Mouse (Mus musculus) mouse embryonic stem cell (cell line): ENCODE measurements around the gene Txndc5.

Experiments
- in situ Hi-C, 2 experiments: fragments of 300-500 bp; cut with MboI; formaldehyde crosslinking; loops; 1 replicate in 1 of 2; 3 replicates in 1 of 2; pipeline ENCODE4 v1.14.3; 2019 to 2020; ENCODE audit warnings: low sequenced_read_pairs in 2 of 2, low pct_unique_long_range_greater_than_20kb in 1 of 2, mixed read lengths in 1 of 2; ENCODE audit not compliant: unreplicated experiment in 1 of 2

Gene Txndc5

GRCm38 (mm10) chr13:38486767-38487166 is 41.9 kb downstream of the Txndc5 start:
- in situ Hi-C loops = no loop called here

DNA sequence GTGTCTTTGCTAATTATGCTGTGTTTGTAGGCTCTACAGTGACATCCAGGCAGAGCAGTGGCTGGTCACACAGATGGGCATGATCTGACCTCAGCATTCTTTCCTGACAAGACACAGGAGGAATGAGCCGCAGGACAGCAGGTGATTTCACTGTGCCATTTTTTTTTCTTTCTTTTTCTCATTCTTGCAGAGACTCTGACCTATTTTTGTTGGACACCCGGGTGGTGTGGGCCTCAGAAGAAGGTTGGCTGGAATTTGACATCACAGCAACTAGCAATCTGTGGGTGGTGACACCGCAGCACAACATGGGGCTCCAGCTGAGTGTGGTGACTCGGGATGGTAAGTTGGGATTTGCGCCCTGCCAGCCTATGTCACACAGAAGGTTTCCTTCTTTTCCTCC is 43.9 kb downstream of the Txndc5 start:
- in situ Hi-C loops = no loop called here

DNA sequence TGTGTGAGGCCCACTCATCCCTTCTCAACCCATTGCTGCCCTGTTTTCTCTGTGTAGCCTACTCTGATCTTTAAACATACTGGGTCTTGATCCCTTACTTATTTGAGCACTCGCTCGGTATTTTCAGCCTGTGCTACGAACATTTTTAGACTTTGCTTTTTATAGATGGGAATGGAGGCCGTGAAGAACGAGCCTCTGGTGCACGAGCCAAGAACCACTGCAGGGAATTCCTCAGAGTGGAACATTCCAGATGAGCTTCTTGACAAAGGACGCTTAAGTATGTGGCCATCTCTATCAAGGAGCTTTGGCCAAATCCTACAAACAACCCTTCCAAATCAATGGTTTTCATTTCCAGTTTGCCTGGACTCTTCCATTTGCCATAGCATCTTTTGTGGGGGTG is 47.6 kb downstream of the Txndc5 start:
- in situ Hi-C loops = no loop called here

- in situ Hi-C loops = no loop called here
These were observed 51.7 kb downstream of the Txndc5 start for GRCm38 (mm10) chr13:38476936-38477335.

DNA sequence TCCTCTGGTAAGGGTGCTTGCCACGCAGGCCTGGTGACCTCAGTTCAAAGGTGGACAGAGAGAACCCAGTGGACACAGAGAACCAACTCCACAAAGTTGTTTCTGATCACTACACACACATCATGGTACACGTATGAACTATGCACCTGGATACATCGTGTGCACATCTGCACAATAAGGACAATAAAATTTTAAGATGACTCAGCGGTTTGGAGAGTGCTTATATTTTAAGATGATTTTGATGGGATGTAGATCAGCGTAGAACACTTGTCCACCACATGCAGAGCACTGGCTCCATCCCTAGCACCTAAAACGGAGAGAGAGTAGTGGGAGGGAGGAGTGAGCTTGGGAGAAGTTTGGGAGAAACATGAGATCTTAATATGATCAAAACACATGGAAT is 55.1 kb downstream of the Txndc5 start:
- in situ Hi-C loops = no loop called here

- in situ Hi-C loops = no loop called here
These were observed 56.0 kb downstream of the Txndc5 start for GRCm38 (mm10) chr13:38472636-38473035.

DNA sequence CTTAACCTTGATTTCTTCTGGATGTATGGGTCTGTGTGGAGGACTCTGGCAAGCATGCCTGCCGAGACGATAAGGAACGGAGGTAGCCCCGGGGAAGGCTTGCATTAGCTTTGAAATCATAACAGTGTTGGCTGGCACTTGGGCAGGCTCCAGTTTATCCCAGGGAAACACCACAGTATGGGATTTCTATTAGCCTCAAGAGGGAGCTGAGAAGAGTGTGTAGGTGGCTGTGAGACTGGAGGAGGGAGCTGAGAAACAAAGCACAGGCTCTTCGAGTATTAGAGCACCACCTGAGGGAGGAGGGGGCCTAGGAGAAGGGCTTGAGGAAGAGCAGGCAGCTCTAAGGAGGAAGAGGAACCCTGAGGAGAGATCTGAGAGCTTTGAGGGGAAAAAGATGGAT is 57.7 kb downstream of the Txndc5 start:
- in situ Hi-C loops = no loop called here

GRCm38 (mm10) chr13:38463410-38463809 is 65.2 kb downstream of the Txndc5 start:
- in situ Hi-C loops = no loop called here

GRCm38 (mm10) chr13:38451446-38451845 is 77.2 kb downstream of the Txndc5 start:
- in situ Hi-C loops = no loop called here
